Mouse (Mus musculus) G1E (cell line): Measurements from ENCODE around the gene Cisd2. TPM values are rescaled to one million over a fixed set of nuclear protein-coding genes. Genes with fewer than 3 reads are reported as not detected.

Experiments
- ATAC-seq: 2 replicates; pipeline ENCODE4 v1.8.0; 2016; ENCODE audit warnings: mild to moderate bottlenecking; ENCODE audit not compliant: insufficient number of reproducible peaks, poor library complexity, low FRiP score, severe bottlenecking; ENCODE audit errors: extremely low read depth
- DNase-seq: peaks from one replicate; pipeline ENCODE4 v3.0.0; 2012; ENCODE audit warnings: low spot score
- H3K27me3 ChIP-seq: 2 replicates; pipeline ENCODE4 v1.6.1; 2012; ENCODE audit warnings: mild to moderate bottlenecking, low read length, inconsistent platforms; ENCODE audit not compliant: insufficient read depth
- H3K36me3 ChIP-seq: replicated peaks from 2 replicates; pipeline ENCODE3; 2012; ENCODE audit warnings: mild to moderate bottlenecking, inconsistent platforms
- H3K4me1 ChIP-seq: 2 replicates; pipeline ENCODE4 v1.6.1; 2012; ENCODE audit warnings: low read depth, low read length, inconsistent platforms, mixed read lengths; ENCODE audit not compliant: insufficient read depth
- H3K4me3 ChIP-seq: 2 replicates; pipeline ENCODE4 v1.5.1; 2012; ENCODE audit warnings: low read depth, mild to moderate bottlenecking, inconsistent platforms, low read length, moderate library complexity, mixed read lengths
- H3K9me3 ChIP-seq: replicated peaks from 2 replicates; pipeline ENCODE4 v1.6.1; 2012; ENCODE audit warnings: inconsistent platforms
- CTCF ChIP-seq: IDR thresholded peaks from 2 replicates; pipeline ENCODE4 v1.5.1; 2012; ENCODE audit warnings: low read depth, low read length, inconsistent platforms, mixed read lengths
- GATA1 ChIP-seq: IDR thresholded peaks from 2 replicates; pipeline ENCODE4 v1.6.1; 2012; ENCODE audit warnings: borderline replicate concordance, low read length, inconsistent platforms, mixed read lengths
- GATA2 ChIP-seq: IDR thresholded peaks from 2 replicates; pipeline ENCODE4 v1.6.1; 2012; ENCODE audit warnings: low read depth, low read length, inconsistent platforms, borderline replicate concordance
- POLR2AphosphoS5 ChIP-seq: IDR thresholded peaks from 2 replicates; pipeline ENCODE4 v1.6.1; 2012; ENCODE audit warnings: low read depth, low read length, inconsistent platforms; ENCODE audit not compliant: insufficient replicate concordance
- TAL1 ChIP-seq: conservative IDR thresholded peaks from 2 replicates; pipeline ENCODE4 v1.6.1; 2012; ENCODE audit warnings: low read depth, low read length, inconsistent platforms, mixed read lengths
- polyA plus RNA-seq: library from polyadenylated mRNA; stranded (reverse); fragments of >175 nt; gene quantifications from 2 replicates; pipeline ENCODE4 v1.2.3, GENCODE M21; 2012
- total RNA-seq, 2 experiments: library from RNA; stranded (forward) in 1 of 2; stranded (reverse) in 1 of 2; fragments of 200-1000 nt in 1 of 2; fragments of >200 nt in 1 of 2; fragmentation: Nextera tagmentation in 1 of 2; gene quantifications; 2 replicates each; pipeline ENCODE4 v1.2.3; 2014 to 2017

Cisd2 gene
- total and polyA plus RNA-seq, 3 experiments = 16.9 to 42.9 (median 35.7) TPM

- H3K36me3 ChIP-seq = peaks cover 44% of the 10 kb centered on the region
- no peaks in the 10 kb centered on the region for H3K27me3 ChIP-seq
- H3K4me1 ChIP-seq = peaks cover 31% of the 10 kb centered on the region
- H3K9me3 ChIP-seq = no peaks in the 10 kb centered on the region
- DNase-seq (no peak), ATAC-seq (no peak)
- no peak overlapping the region for H3K4me3 ChIP-seq
- TF ChIP-seq POLR2AphosphoS5 = no peak
- no peak for TF ChIP-seq GATA2
- no peak for TF ChIP-seq GATA1
- no peak for TF ChIP-seq TAL1
These were observed 21.2 kb upstream of the Cisd2 start for GRCm38 (mm10) chr3:135444930-135445329.

- Histone ChIP-seq H3K9me3 (no peaks in the 10 kb centered on the region), H3K27me3 (no peaks in the 10 kb centered on the region), H3K36me3 (peaks cover 35% of the 10 kb centered on the region), H3K4me1 (peaks cover 35% of the 10 kb centered on the region), H3K4me3 (peak overlapping the region; percentile 93)
- no peak for TF ChIP-seq GATA1
- no peak for TF ChIP-seq POLR2AphosphoS5
- TF ChIP-seq TAL1 = no peak
- TF ChIP-seq GATA2 = no peak
- no peak for TF ChIP-seq CTCF
- ATAC-seq (no peak), DNase-seq (no peak)
These were observed 16.9 kb upstream of the Cisd2 start for GRCm38 (mm10) chr3:135440621-135441020.

- Histone ChIP-seq H3K9me3 (no peaks in the 10 kb centered on the region), H3K4me3 (peak overlapping the region; percentile 93), H3K4me1 (peaks cover 35% of the 10 kb centered on the region), H3K36me3 (peaks cover 37% of the 10 kb centered on the region), H3K27me3 (no peaks in the 10 kb centered on the region)
- TF ChIP-seq POLR2AphosphoS5 (peak; percentile 79; the same call in 1 of the 2 replicates), GATA2 (no peak)
- no peak for ATAC-seq
- peak; percentile 18 for DNase-seq
These were observed 16.5 kb upstream of the Cisd2 start for GRCm38 (mm10) chr3:135440221-135440620.

GRCm38 (mm10) chr3:135439651-135440050 is 15.9 kb upstream of the Cisd2 start:
- peaks cover 37% of the 10 kb centered on the region for H3K36me3 ChIP-seq
- TF ChIP-seq GATA1 = no peak
- TF ChIP-seq GATA2 = no peak
- no peak for TF ChIP-seq CTCF
- no peak for TF ChIP-seq TAL1
- no peak for TF ChIP-seq POLR2AphosphoS5
- H3K27me3 ChIP-seq = no peaks in the 10 kb centered on the region
- no peak for DNase-seq
- H3K4me3 ChIP-seq = peak overlapping the region; percentile 93
- H3K4me1 ChIP-seq = peaks cover 31% of the 10 kb centered on the region
- no peaks in the 10 kb centered on the region for H3K9me3 ChIP-seq
- ATAC-seq = no peak

GRCm38 (mm10) chr3:135438913-135439531 is 15.3 kb upstream of the Cisd2 start:
- ATAC-seq (peak; percentile 26), DNase-seq (peak; percentile 62)
- no peak for TF ChIP-seq GATA2
- no peak for TF ChIP-seq TAL1
- TF ChIP-seq POLR2AphosphoS5 = no peak
- no peak for TF ChIP-seq GATA1
- TF ChIP-seq CTCF = no peak
- Histone ChIP-seq H3K9me3 (no peaks in the 10 kb centered on the region), H3K4me3 (peak overlapping the region; percentile 93), H3K36me3 (peaks cover 41% of the 10 kb centered on the region), H3K27me3 (no peaks in the 10 kb centered on the region), H3K4me1 (peaks cover 26% of the 10 kb centered on the region)

GRCm38 (mm10) chr3:135438531-135438912 is 14.8 kb upstream of the Cisd2 start:
- H3K4me3 ChIP-seq = peak overlapping the region; percentile 93
- no peaks in the 10 kb centered on the region for H3K9me3 ChIP-seq
- DNase-seq = peak; percentile 60
- H3K36me3 ChIP-seq = peaks cover 39% of the 10 kb centered on the region
- ATAC-seq = no peak
- TF ChIP-seq POLR2AphosphoS5 = no peak
- TF ChIP-seq CTCF = no peak
- no peak for TF ChIP-seq TAL1
- no peaks in the 10 kb centered on the region for H3K27me3 ChIP-seq
- peaks cover 21% of the 10 kb centered on the region for H3K4me1 ChIP-seq
